Mouse (Mus musculus): ENCODE measurements around the gene Spx. TPM values are rescaled to one million over a fixed set of nuclear protein-coding genes. Genes with fewer than 3 reads are reported as not detected.
A peak's percentile ranks its signal among the peaks of the same experiment; 100 is the strongest.

Gene Spx
- 1 to 10 TPM in 1 of 4 experiments, under 1 TPM in 3; 0.38 to 1.7 (median 0.81) TPM for total RNA-seq (2022)

DNA sequence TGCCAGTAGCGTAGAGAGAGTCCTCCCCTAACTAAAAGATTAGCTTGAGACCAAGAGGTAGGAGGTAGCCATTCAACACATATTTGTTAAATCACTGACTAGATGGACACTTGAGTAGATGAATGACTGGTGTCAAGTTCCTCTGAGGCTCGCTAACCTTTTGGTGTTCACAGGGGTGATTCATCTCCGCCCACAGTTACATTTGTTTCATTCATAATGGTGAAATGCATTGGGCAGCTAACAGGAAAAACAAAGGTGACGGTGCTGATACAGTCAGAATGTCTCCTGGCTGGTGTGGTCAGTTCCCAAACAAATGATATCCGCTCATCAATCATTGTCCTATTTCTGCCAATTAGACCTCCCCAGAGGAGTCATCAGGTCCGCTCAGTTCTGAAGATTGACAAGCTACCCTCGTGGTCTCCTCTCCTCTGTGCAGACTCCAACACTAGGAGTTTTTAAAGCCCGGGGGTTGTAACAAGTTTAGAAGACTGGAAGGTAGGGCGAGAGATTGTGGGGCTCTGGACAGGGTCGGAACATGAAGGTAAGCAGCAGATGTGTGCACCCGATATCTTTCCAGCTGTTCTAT lies at the start of gene Spx:
Gene Spx, plus strand, starts transcription at position 536 of the 586 bp plus-strand sequence.
- no peak for DNase-seq

GRCm38 (mm10) chr6:142365742-142366472 lies 47.3 kb upstream of the Spx start:
- no peak for DNase-seq

GRCm38 (mm10) chr6:142366473-142367018 lies 46.7 kb upstream of the Spx start:
- no peak for DNase-seq

DNA sequence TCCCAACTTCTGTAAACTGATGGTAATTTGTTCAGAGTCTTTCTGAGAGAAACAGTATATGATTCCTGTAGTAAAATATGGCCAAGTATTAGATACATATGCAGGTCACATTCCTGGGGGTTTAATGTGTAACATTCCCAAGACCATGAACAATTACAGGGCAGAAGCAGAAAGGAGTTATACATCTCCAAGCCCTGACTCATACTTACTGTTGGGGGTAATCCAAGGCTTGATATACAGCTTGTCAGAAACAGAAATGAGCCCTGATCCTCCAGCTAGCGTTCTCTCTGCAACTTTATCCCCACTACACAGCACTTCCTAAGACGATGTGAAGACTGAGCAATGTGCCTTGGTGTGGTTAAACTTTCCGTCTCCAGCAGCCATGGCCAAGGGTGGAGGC lies 45.7 kb upstream of the Spx start:
- no peak for DNase-seq

DNA sequence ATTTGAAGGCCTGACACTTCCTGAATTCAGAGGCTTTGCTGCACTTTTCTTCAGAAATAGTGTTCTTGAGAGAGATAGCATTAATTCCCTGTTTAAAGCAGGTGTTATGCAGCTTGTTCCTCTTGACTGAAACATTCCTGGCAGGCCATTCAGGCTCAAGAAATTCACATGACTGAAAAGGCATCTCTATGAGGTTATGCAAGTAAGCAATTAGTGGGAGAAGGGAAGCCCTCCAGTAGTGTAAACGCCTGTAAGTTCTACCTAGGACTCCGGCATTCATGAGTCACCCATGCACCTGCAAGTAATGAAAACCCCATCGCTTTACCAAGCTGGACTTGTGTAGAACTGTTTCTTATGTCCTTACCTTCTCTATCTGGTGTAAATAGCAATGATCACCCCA lies 43.7 kb upstream of the Spx start:
- DNase-seq: no peak

DNA sequence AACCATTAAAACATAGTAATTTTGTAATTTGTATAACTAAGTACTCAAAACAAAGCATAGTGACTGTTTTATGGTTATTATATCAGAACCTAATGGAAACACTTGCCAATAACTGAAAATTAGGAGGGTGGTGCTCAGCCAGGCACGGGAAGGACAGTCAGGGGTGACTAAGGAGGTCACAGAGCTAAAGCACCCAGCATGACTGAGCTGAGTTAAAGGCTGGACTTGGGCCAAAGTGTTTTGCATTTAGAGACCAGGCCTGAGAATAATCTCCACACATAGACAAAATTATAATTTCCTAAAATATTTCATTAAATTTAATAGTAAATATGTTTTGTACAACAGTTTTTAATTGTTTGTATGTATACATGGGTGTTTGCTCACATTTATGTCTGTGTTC lies 36.2 kb upstream of the Spx start:
- DNase-seq: no peak

- DNase-seq: no peak
These were observed 34.5 kb upstream of the Spx start for GRCm38 (mm10) chr6:142378576-142379330.

- no peak for DNase-seq
These were observed 33.3 kb upstream of the Spx start for GRCm38 (mm10) chr6:142379961-142380360.

GRCm38 (mm10) chr6:142381615-142382014 lies 31.6 kb upstream of the Spx start:
- no peak for DNase-seq

DNA sequence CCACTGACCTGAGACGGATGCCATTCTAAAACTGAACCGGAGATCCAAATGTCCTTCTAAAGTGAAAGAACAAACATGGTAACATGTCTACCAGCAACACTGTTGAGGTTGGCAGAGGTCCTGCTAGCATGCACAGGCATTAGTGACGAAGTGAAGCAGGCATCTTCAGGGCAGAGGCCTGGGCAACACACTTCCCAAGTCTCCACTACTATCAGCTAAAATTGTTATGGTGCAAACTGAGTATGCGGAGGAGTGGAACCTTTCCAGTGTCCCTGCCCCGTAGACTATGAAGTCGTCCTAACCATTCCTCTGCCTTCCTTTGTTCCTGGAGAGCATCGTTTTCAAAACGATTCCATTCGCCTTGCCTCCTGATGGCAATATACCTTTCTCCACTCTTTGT lies 28.7 kb upstream of the Spx start:
- DNase-seq: no peak

DNA sequence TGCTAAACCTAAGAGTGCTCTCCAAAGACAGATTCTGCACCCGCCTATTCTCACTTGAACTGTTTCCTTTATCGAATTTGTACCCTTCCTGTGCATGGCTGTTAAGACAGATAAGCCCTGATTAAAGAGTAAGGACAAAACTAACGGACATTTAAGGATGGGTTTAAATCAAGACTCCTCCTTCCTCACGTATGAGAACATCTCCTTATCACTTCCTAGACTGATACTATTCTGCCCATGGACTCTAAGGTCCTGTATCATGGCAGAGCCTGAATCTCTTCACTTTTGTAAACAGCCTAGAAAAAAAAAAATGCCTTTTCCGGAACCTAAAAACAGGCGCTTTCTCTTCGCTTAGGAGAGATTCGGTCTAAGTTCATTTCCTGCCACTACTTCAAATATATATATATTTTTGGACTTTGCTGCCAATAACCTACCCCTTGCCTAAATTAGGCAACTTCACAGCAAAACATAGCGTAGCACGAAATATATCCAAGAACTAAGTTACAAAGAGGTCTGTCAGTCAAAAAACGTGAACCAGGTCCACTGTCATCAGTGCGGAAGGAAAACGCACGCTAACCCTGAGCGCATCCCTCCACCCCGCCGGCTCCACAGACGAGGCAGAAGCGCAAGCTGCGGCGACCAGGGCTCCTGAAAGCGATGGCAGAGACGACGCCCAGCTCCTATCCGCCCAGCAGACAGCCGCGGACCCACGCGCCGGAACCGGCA lies 26.8 kb upstream of the Spx start:
- DNase-seq: no peak

DNA sequence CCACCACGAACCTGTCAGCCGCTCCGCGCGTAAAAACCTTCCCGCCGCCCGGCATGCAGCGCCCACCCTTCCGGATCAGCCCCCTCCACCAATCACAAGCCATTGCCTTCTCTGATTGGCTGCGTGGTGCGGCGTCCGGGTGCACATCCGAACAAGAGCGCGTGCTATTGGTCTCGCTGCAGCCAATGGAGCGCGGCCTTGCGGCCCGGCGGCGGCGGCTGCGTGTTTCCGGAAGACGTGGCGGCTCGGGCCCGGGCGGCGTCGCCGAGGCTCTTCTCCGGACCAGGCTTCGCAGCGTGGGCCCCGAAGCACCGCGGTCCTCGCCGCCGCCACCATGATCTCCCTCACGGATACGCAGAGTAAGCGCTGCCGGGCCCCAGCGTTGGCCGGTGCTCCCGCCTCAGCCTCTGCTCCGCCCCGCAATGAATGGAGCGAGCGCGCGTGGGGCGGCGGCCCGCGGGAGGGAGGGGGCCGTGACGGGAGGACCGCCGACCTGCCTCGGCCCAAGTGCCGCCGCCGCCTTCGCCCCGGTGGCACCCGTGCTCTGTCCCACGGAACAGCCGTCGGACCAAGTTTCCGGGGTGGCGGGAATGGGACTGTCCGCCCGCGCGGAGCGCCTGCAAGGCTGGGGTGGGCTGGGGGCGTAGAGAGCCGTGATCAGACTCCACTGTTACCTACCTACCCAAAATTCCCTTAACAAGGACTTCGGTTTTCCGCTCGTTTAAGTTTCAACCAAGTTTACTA lies 26.1 kb upstream of the Spx start, which contains the start of the genes Recql and Golt1b:
Gene Recql, minus strand, starts transcription at position 77 of the 744 bp plus-strand sequence.
Gene Golt1b, plus strand, starts transcription at position 211 of the 744 bp plus-strand sequence.
- DNase-seq: peak; percentile 98

DNA sequence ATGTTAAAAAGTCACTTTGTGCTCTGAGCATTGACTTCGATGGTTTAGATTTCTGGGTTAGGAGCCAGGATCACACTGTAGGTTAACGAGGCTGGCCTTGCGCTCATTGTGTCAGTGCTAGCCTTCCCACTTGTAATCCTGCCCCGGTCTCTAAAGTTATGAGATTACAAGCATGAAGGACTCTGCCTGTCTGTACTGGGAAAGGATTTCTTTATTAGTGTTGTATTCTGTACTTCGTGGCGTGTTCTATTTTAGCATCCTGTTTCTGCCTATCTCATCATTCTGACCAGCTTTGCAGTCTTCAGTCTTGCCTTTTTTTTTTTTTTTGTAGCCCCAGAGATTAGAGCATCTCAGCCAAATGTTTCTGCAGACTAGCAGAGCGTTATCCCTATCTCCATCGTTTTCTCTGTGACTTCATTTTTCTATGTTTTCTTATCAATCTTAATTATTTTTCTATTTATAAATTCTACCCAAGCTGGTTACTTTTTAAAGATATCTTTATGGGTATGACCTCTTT lies 25.4 kb upstream of the Spx start:
- DNase-seq: no peak

GRCm38 (mm10) chr6:142389101-142389500 lies 24.1 kb upstream of the Spx start:
- DNase-seq: no peak

- no peak for DNase-seq
These were observed 20.9 kb upstream of the Spx start for GRCm38 (mm10) chr6:142392312-142392711.

DNA sequence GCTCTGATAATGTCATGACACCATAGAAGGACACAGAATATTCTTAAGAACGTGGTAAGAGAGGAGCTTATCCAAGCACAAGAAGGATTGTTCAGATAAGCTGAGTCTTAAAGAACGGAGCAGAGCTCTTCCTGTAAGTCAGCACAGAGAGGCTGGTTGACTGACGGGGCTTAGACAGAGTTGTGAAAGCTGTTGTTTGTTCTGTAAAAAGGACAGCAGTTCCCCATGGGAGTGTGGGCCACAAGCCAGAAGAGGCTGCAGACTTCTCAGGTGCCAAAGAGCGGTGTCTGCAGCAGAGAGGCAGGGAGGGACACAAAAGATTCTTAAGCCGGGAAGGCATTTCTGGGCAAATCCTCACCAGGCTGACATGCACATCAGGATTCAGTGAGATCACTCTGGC lies 18.6 kb upstream of the Spx start:
- DNase-seq: no peak

DNA sequence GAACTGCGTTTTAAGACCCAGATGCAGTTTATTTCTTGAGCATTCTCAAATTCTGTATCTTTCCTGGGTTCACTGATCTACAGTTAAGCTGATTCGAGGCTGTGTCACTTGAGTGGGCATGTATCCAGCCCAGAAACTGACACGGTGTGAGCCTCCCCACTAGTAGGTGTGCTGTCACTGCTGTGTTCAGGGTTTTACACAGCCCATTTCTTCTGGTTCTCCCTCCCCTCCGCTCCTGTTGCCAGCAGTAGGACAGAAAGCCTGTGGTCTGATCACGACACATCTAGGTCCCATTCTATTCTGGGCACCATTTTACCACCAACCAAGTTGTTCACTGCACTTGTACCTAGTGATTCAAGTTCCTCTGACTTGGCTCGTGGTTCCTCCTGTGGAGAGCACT lies 17.5 kb upstream of the Spx start:
- DNase-seq: no peak

DNA sequence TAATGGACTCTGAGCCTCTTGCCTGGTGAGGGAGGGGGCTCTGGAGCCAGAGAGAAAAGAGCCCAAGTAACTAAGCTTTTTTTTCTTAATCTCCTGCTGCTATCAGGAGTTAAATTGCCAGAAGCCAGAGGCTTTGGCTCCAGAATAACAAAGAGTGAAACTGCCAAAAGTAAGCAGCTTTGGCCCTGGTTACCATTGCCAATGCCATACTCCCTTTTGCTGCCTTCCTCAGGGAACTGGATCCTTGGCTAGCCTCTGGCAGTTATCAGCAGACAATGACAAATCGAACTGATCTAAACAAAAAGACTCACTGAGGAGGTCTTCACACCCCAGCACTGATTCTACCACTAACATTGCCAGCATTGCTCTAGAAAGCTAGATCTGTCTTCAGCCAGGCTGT lies 2.1 kb upstream of the Spx start:
- no peak for DNase-seq

DNA sequence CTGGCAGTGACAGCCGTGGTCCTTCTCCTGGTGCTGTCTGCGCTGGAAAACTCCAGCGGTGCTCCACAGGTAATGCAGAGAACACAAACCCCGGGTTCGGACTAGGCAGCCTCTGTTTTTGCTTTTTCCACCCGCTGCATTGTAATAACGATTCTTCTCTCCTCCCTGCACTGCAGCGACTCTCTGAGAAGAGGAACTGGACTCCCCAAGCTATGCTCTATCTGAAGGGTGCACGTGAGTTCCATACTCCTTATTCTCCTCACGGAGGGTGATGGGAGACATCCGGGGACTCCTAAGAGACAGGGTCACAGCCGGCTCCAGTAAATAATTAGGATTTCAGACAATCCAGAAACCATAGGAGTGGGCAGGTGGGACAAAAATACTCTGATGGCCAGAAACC lies 604 bp downstream of the Spx start:
- no peak for DNase-seq

DNA sequence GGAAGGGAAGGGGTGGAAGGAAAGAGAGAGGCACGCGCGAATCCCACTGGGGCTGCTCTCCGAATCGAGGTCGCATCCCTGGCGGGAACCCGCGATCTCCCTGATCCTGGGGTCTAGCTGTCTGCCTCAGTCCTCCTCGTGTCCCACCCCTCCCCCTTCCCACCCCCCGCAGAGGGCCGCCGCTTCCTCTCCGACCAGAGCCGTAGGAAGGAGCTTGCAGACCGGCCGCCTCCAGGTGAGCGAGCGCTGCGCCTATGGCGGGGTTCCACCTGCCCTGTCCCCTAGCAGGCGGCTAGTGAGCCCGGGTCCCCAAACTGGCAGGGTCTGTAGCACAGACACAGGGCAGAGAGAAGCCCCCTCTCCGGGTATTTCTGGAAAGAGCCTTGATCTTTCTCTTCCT lies 1.4 kb downstream of the Spx start:
- DNase-seq: no peak

DNA sequence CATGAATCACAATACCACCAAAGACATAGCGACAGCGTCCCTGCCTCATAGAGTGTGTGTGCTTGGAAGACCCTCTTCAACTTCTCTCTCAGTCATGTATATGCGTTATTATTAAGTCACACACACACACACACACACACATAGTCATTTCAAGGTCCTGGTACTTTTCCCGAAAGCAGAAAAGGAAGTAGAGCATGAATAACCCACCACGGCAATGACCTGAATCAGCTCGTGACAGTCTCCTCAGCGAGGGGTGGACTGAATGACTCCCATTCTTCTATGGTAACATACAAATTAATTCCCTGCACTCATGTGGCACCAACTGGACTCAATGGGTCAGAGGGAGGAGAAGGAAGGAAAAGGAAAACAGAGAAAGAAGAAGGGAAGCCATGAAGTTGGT lies 11.7 kb downstream of the Spx start:
- DNase-seq: no peak

DNA sequence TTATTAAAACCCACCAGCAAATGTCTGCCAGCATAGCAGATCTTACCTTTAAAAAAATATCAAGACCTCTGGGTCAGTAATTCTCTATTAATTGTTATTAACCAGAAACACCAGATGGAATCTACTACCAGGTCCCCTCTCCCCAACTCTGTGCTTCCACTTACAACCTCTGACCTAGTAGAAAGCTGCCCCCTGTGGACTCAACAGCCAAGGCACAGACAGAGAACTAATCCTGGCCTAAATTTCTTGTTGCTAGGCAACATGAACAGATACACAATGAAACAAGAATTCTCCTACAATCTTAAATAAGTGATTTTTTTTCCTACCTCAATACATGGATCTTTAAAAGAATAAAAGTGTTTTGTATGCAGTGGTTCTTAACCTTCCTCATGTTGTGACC lies 15.8 kb downstream of the Spx start:
- no peak for DNase-seq

Measured in adrenal gland, adult 8-10 months (tissue).